31 mouse cellular contexts compared by ENCODE assay signal in genomic region chr3:141299749-141300148, GRCm38 (mm10).
DNase-seq lines count a peak whose midpoint lies in the region; ATAC-seq and TF ChIP-seq lines count a peak whose summit lies in the region.
"Had no signal": no experiment of that assay in that cellular context is flagged by ENCODE, and none has a peak within 500 bp of the region (broad histone marks: within the 10 kb centered on the region; RNA-seq: fewer than 3 reads in every experiment).

No protein-coding gene starts in this region.

- no peak overlapping the region for H3K9ac ChIP-seq in liver, adult 2 months (ENCODE audit: low read depth, low read length)
- no peak overlapping the region for H3K9ac ChIP-seq in intestine, embryonic 16.5 days (ENCODE audit: low read depth, low read length)
- H3K9ac ChIP-seq in forebrain, embryonic 15.5 days (replicated peaks): no peak overlapping the region
- H3K9ac ChIP-seq: forebrain, embryonic 12.5 days; hindbrain, embryonic 12.5 days; limb, embryonic 12.5 days; liver, embryonic 12.5 days; liver, postnatal 0 days; midbrain, embryonic 12.5 days; neural tube, embryonic 12.5 days had no signal

- H3K27ac ChIP-seq in liver, adult 2 months (replicated peaks; ENCODE audit: insufficient read depth, low read depth, low read length): no peak overlapping the region
- H3K27ac ChIP-seq in intestine, embryonic 16.5 days (ENCODE audit: low read length): no peak overlapping the region
- H3K27ac ChIP-seq in forebrain, embryonic 15.5 days (replicated peaks): no peak overlapping the region
- H3K27ac ChIP-seq: forebrain, embryonic 12.5 days; hindbrain, embryonic 12.5 days; left cerebral cortex, adult 2 months; limb, embryonic 12.5 days; liver, embryonic 12.5 days; midbrain, embryonic 12.5 days; neural tube, embryonic 12.5 days had no signal

- peak; percentile 99 for ATAC-seq in intestine, embryonic 16.5 days
- no peak for ATAC-seq in forebrain, embryonic 15.5 days (replicated peaks)
- ATAC-seq: liver, embryonic 12.5 days; liver, postnatal 0 days had no signal

- DNase-seq in kidney, adult 11 months: peak; percentile 9
- DNase-seq in kidney, adult 18-20 months: no peak
- DNase-seq in liver, adult 2 months (ENCODE audit: extremely low read depth, low read depth, low spot score): peak; percentile 33
- no peak for DNase-seq in liver
- peak; percentile 4 to 48 for DNase-seq in kidney, postnatal 36 days
- DNase-seq in lung, postnatal 14 days: no peak
- DNase-seq: B cell, adult 2 months; cerebellum, adult 2 months; cerebellum, postnatal 14 days; gastrocnemius, postnatal 25 days; heart, adult 11 months; heart, postnatal 36 days; liver, postnatal 0 days; lung, postnatal 4 days; right cerebral cortex, adult 18-20 months; spleen, adult 18-20 months; thymus, postnatal 14 days had no signal

- 38% methylated on average over 1 of the region's 1 CpGs for WGBS in liver, adult 2 months
- WGBS in intestine, embryonic 16.5 days: 55% methylated on average over 1 of the region's 1 CpGs
- WGBS in forebrain, embryonic 15.5 days: 91% methylated on average over 1 of the region's 1 CpGs

- no peak for TF ChIP-seq CTCF in liver, adult 2 months (IDR thresholded peaks at IDR 0.05; ENCODE audit: low read depth, low read length)

- no peak overlapping the region for H3K4me2 ChIP-seq in intestine, embryonic 16.5 days (ENCODE audit: low read depth, low read length)
- H3K4me2 ChIP-seq in forebrain, embryonic 15.5 days (replicated peaks): no peak overlapping the region
- H3K4me2 ChIP-seq: forebrain, embryonic 12.5 days; heart, embryonic 11.5 days; hindbrain, embryonic 12.5 days; limb, embryonic 12.5 days; liver, embryonic 12.5 days; midbrain, embryonic 12.5 days; neural tube, embryonic 12.5 days had no signal

- no peak for TF ChIP-seq POLR2A in liver, adult 2 months (IDR thresholded peaks at IDR 0.05; ENCODE audit: extremely low read depth, insufficient read depth, low read length)

- no peaks in the 10 kb centered on the region for H3K4me1 ChIP-seq in liver, adult 2 months (ENCODE audit: control insufficient read depth, insufficient read depth, low read length)
- no peaks in the 10 kb centered on the region for H3K4me1 ChIP-seq in intestine, embryonic 16.5 days (ENCODE audit: control insufficient read depth, insufficient read depth, low read length)
- no peaks in the 10 kb centered on the region for H3K4me1 ChIP-seq in forebrain, embryonic 15.5 days
- H3K4me1 ChIP-seq: forebrain, embryonic 12.5 days; hindbrain, embryonic 12.5 days; limb, embryonic 12.5 days; liver, embryonic 12.5 days; megakaryocyte, embryonic 14.5 days; midbrain, embryonic 12.5 days; neural tube, embryonic 12.5 days had no signal

- H3K4me3 ChIP-seq in liver, adult 2 months (ENCODE audit: insufficient read depth, low read depth, low read length): no peak overlapping the region
- H3K4me3 ChIP-seq in intestine, embryonic 16.5 days (ENCODE audit: low read length): no peak overlapping the region
- no peak overlapping the region for H3K4me3 ChIP-seq in forebrain, embryonic 15.5 days
- H3K4me3 ChIP-seq: erythroblast, embryonic 14.5 days; forebrain, embryonic 12.5 days; hindbrain, embryonic 12.5 days; left cerebral cortex, adult 2 months; limb, embryonic 12.5 days; liver, embryonic 12.5 days; megakaryocyte, embryonic 14.5 days; midbrain, embryonic 12.5 days; myocyte; neural tube, embryonic 12.5 days had no signal

- no peaks in the 10 kb centered on the region for H3K27me3 ChIP-seq in liver, adult 2 months (ENCODE audit: control insufficient read depth, insufficient read depth, low read length)
- H3K27me3 ChIP-seq in intestine, embryonic 16.5 days (replicated peaks; ENCODE audit: control insufficient read depth, insufficient read depth, low read length): no peaks in the 10 kb centered on the region
- H3K27me3 ChIP-seq in forebrain, embryonic 15.5 days: no peaks in the 10 kb centered on the region
- H3K27me3 ChIP-seq: CH12.LX; forebrain, embryonic 12.5 days; hindbrain, embryonic 12.5 days; limb, embryonic 12.5 days; liver, embryonic 12.5 days; megakaryocyte, embryonic 14.5 days; midbrain, embryonic 12.5 days; neural tube, embryonic 12.5 days had no signal

- H3K79me2 ChIP-seq in liver, adult 2 months (ENCODE audit: control insufficient read depth, insufficient read depth, low read length): no peaks in the 10 kb centered on the region

- no peaks in the 10 kb centered on the region for H3K9me3 ChIP-seq in intestine, embryonic 16.5 days (ENCODE audit: control insufficient read depth, low read length)
- no peaks in the 10 kb centered on the region for H3K9me3 ChIP-seq in forebrain, embryonic 15.5 days
- H3K9me3 ChIP-seq: forebrain, embryonic 12.5 days; hindbrain, embryonic 12.5 days; limb, embryonic 12.5 days; liver, embryonic 12.5 days; megakaryocyte, embryonic 14.5 days; midbrain, embryonic 12.5 days; neural tube, embryonic 12.5 days had no signal

- no peaks in the 10 kb centered on the region for H3K36me3 ChIP-seq in liver, adult 2 months (ENCODE audit: control insufficient read depth, insufficient read depth, low read length)
- H3K36me3 ChIP-seq in intestine, embryonic 16.5 days (ENCODE audit: control insufficient read depth, insufficient read depth, low read length): no peaks in the 10 kb centered on the region
- H3K36me3 ChIP-seq in forebrain, embryonic 15.5 days: no peaks in the 10 kb centered on the region
- H3K36me3 ChIP-seq: forebrain, embryonic 12.5 days; hindbrain, embryonic 12.5 days; limb, embryonic 12.5 days; liver, embryonic 12.5 days; midbrain, embryonic 12.5 days; neural tube, embryonic 12.5 days had no signal

Comparison
In these comparisons a context has a peak if more than half of its experiments do, and no peak if none do; other contexts are left out.
1. DNase-seq: peak in kidney, adult 11 months (single experiment), liver, adult 2 months (single experiment) and kidney, postnatal 36 days (2 of 2); none in kidney, adult 18-20 months (single experiment), liver (single experiment) and lung, postnatal 14 days (single experiment).